Mouse (Mus musculus): ENCODE data around the gene Nol8. TPM values are rescaled to one million over a fixed set of nuclear protein-coding genes. Genes with fewer than 3 reads are reported as not detected.

The Nol8 gene
- polyA plus RNA-seq, 1 experiment from 2014 or later, result 20.1 TPM

GRCm38 (mm10) chr13:49644731-49645529 lies 7.9 kb upstream of the Nol8 start:
- 84% methylated on average over 2 of the region's 2 CpGs for WGBS
- no peak for ATAC-seq (ENCODE audit: low FRiP score, low read depth)

GRCm38 (mm10) chr13:49646019-49646418 lies 6.9 kb upstream of the Nol8 start:
- 86% methylated on average over 1 of the region's 1 CpGs for WGBS
- Histone ChIP-seq H3K9ac (no peak overlapping the region), H3K27me3 (replicated peaks) (no peaks in the 10 kb centered on the region), H3K4me1 (no peaks in the 10 kb centered on the region), H3K27ac (no peak overlapping the region), H3K4me3 (no peak overlapping the region), H3K9me3 (no peaks in the 10 kb centered on the region), H3K4me2 (replicated peaks) (no peak overlapping the region), H3K36me3 (no peaks in the 10 kb centered on the region)
- ATAC-seq (ENCODE audit: low FRiP score, low read depth), result no peak

More at GRCm38 (mm10) chr13:49644731-49645529, 7.9 kb upstream of the Nol8 start:
- Histone ChIP-seq H3K27me3 (replicated peaks) (no peaks in the 10 kb centered on the region), H3K36me3 (no peaks in the 10 kb centered on the region), H3K9me3 (no peaks in the 10 kb centered on the region), H3K9ac (no peak overlapping the region), H3K4me3 (no peak overlapping the region), H3K27ac (no peak overlapping the region), H3K4me2 (replicated peaks) (no peak overlapping the region), H3K4me1 (no peaks in the 10 kb centered on the region)

GRCm38 (mm10) chr13:49651136-49651535 lies 1.7 kb upstream of the Nol8 start:
- ATAC-seq (ENCODE audit: low FRiP score, low read depth), result no peak
- Histone ChIP-seq H3K36me3 (no peaks in the 10 kb centered on the region), H3K27me3 (replicated peaks) (no peaks in the 10 kb centered on the region), H3K4me3 (no peak overlapping the region), H3K4me2 (replicated peaks) (peak overlapping the region; percentile 88), H3K9me3 (no peaks in the 10 kb centered on the region), H3K9ac (no peak overlapping the region), H3K27ac (no peak overlapping the region), H3K4me1 (peaks cover 6% of the 10 kb centered on the region)
- 48% methylated on average over 2 of the region's 2 CpGs for WGBS

- WGBS, result 4% methylated on average over 4 of the region's 4 CpGs
- no peaks in the 10 kb centered on the region for H3K27me3 ChIP-seq (replicated peaks)
- H3K4me1 ChIP-seq, result peaks cover 6% of the 10 kb centered on the region
- H3K36me3 ChIP-seq, result peaks cover 1% of the 10 kb centered on the region; the same call in 1 of the 2 replicates
- no peak for ATAC-seq (ENCODE audit: low FRiP score, low read depth)
- peak overlapping the region; percentile 88 for H3K4me2 ChIP-seq (replicated peaks)
- no peak overlapping the region for H3K27ac ChIP-seq
- H3K9ac ChIP-seq, result peak overlapping the region; percentile 51
- H3K9me3 ChIP-seq, result no peaks in the 10 kb centered on the region
- peak overlapping the region; percentile 69 for H3K4me3 ChIP-seq
Observed at GRCm38 (mm10) chr13:49651781-49652351, 1.0 kb upstream of the Nol8 start.

GRCm38 (mm10) chr13:49653180-49653541 lies 283 bp downstream of the Nol8 start:
- Histone ChIP-seq H3K27me3 (replicated peaks) (no peaks in the 10 kb centered on the region), H3K9ac (peak overlapping the region; percentile 47), H3K4me2 (replicated peaks) (peak overlapping the region; percentile 88), H3K9me3 (no peaks in the 10 kb centered on the region), H3K36me3 (peaks cover 8% of the 10 kb centered on the region; the same call in 1 of the 2 replicates), H3K4me1 (peaks cover 6% of the 10 kb centered on the region), H3K4me3 (peak overlapping the region; percentile 60), H3K27ac (no peak overlapping the region)
- ATAC-seq (ENCODE audit: low FRiP score, low read depth), result peak; percentile 86
- WGBS, result under 1% methylated on average over 16 of the region's 16 CpGs

- ATAC-seq (ENCODE audit: low FRiP score, low read depth), result no peak
- H3K4me2 ChIP-seq (replicated peaks), result no peak overlapping the region
- peaks cover 36% of the 10 kb centered on the region for H3K36me3 ChIP-seq
- H3K4me1 ChIP-seq, result peaks cover 4% of the 10 kb centered on the region
- H3K4me3 ChIP-seq, result no peak overlapping the region
- H3K9ac ChIP-seq, result no peak overlapping the region
- 92% methylated on average over 2 of the region's 2 CpGs for WGBS
- no peaks in the 10 kb centered on the region for H3K9me3 ChIP-seq
- no peaks in the 10 kb centered on the region for H3K27me3 ChIP-seq (replicated peaks)
- no peak overlapping the region for H3K27ac ChIP-seq
Observed at GRCm38 (mm10) chr13:49677793-49678192, 24.9 kb downstream of the Nol8 start.

GRCm38 (mm10) chr13:49681351-49682232 lies 28.7 kb downstream of the Nol8 start, which contains the start of gene Iars:
Gene Iars, plus strand, starts transcription at chr13:49682100.
- WGBS, result 6% methylated on average over 26 of the region's 26 CpGs
- Histone ChIP-seq H3K9ac (peak within 1 kb of the TSS; percentile 66), H3K4me2 (replicated peaks) (peak within 1 kb of the TSS; percentile 93), H3K9me3 (no peaks in the 10 kb centered on the region), H3K27ac (no peak within 1 kb of the TSS), H3K4me3 (peak within 1 kb of the TSS; percentile 75), H3K27me3 (replicated peaks) (no peaks in the 10 kb centered on the region), H3K36me3 (peaks cover 16% of the 10 kb centered on the region), H3K4me1 (peaks cover 21% of the 10 kb centered on the region)
- ATAC-seq (ENCODE audit: low FRiP score, low read depth), result peak; percentile 100

GRCm38 (mm10) chr13:49682233-49682846 lies 29.5 kb downstream of the Nol8 start:
- 1% methylated on average over 20 of the region's 20 CpGs for WGBS
- Histone ChIP-seq H3K4me3 (peak overlapping the region; percentile 75), H3K9me3 (no peaks in the 10 kb centered on the region), H3K9ac (peak overlapping the region; percentile 66), H3K4me1 (peaks cover 21% of the 10 kb centered on the region), H3K4me2 (replicated peaks) (peak overlapping the region; percentile 93), H3K27me3 (replicated peaks) (no peaks in the 10 kb centered on the region), H3K36me3 (peaks cover 11% of the 10 kb centered on the region), H3K27ac (no peak overlapping the region)
- peak; percentile 14; the same call in 1 of the 2 replicates for ATAC-seq (ENCODE audit: low FRiP score, low read depth)

GRCm38 (mm10) chr13:49684266-49684665 lies 31.4 kb downstream of the Nol8 start:
- no peaks in the 10 kb centered on the region for H3K27me3 ChIP-seq (replicated peaks)
- peak overlapping the region; percentile 33; the same call in 1 of the 2 replicates for H3K9ac ChIP-seq
- H3K36me3 ChIP-seq, result peaks cover 13% of the 10 kb centered on the region
- peaks cover 21% of the 10 kb centered on the region for H3K4me1 ChIP-seq
- no peak overlapping the region for H3K4me3 ChIP-seq
- peak overlapping the region; percentile 93 for H3K4me2 ChIP-seq (replicated peaks)
- 33% methylated on average over 4 of the region's 4 CpGs for WGBS
- ATAC-seq (ENCODE audit: low FRiP score, low read depth), result no peak
- H3K9me3 ChIP-seq, result no peaks in the 10 kb centered on the region
- no peak overlapping the region for H3K27ac ChIP-seq

GRCm38 (mm10) chr13:49691056-49691455 lies 38.2 kb downstream of the Nol8 start:
- H3K4me2 ChIP-seq (replicated peaks), result no peak overlapping the region
- H3K9me3 ChIP-seq, result no peaks in the 10 kb centered on the region
- H3K27ac ChIP-seq, result no peak overlapping the region
- H3K9ac ChIP-seq, result no peak overlapping the region
- 95% methylated on average over 5 of the region's 5 CpGs for whole genome bisulfite sequencing
- H3K36me3 ChIP-seq, result peaks cover 50% of the 10 kb centered on the region
- ATAC-seq (ENCODE audit: low FRiP score, low read depth), result no peak
- H3K4me3 ChIP-seq, result no peak overlapping the region
- H3K4me1 ChIP-seq, result no peaks in the 10 kb centered on the region
- no peaks in the 10 kb centered on the region for H3K27me3 ChIP-seq (replicated peaks)

- H3K4me2 ChIP-seq (replicated peaks), result no peak overlapping the region
- H3K9me3 ChIP-seq, result no peaks in the 10 kb centered on the region
- H3K4me3 ChIP-seq, result no peak overlapping the region
- peaks cover 14% of the 10 kb centered on the region; the same call in 1 of the 2 replicates for H3K4me1 ChIP-seq
- H3K27me3 ChIP-seq (replicated peaks), result no peaks in the 10 kb centered on the region
- 90% methylated on average over 11 of the region's 11 CpGs for WGBS
- H3K36me3 ChIP-seq, result peaks cover 75% of the 10 kb centered on the region
- no peak for ATAC-seq (ENCODE audit: low FRiP score, low read depth)
- no peak overlapping the region for H3K27ac ChIP-seq
- no peak overlapping the region for H3K9ac ChIP-seq
Observed at GRCm38 (mm10) chr13:49703216-49703779, 50.4 kb downstream of the Nol8 start.

Measured in neural tube, embryonic 12.5 days (tissue).